Mouse (Mus musculus): Measurements from ENCODE around the gene Hnrnpab. TPM values are rescaled to one million over a fixed set of nuclear protein-coding genes. Genes with fewer than 3 reads are reported as not detected.

Hnrnpab gene
- polyA plus RNA-seq, 1 experiment from 2014 or later, result 777 TPM

DNA sequence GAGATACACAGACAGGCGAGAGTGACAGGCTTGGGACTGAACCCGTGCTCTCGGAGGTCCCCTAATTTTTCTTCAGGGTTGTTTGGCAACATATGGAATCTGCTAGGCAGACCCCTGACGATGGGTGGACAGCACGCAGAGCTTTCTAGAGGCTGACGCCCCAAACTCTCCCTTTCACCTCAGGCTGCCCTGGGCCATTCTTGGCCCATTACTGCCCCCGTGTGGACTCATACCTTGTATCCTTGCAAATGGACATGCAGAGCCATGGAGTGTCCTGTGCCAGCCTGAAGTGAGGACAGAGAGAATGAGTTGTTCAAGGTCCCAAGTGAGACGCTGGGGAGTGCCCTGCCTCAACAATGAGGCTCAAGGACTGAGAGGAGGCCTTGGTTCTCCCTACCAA is 23.9 kb downstream of the Hnrnpab start:
- 24% methylated on average over 8 of the region's 8 CpGs for WGBS
- H3K9me3 ChIP-seq (ENCODE audit: control insufficient read depth, low read length), result no peaks in the 10 kb centered on the region
- DNase-seq (ENCODE audit: low spot score) (peak; percentile 85), ATAC-seq (ENCODE audit: low FRiP score) (no peak)
- no peak overlapping the region for H3K4me2 ChIP-seq (replicated peaks; ENCODE audit: low read depth, low read length)
- H3K4me3 ChIP-seq (ENCODE audit: low read depth, low read length), result no peak overlapping the region
- no peak overlapping the region for H3K27ac ChIP-seq (ENCODE audit: low read depth, low read length)
- no peak overlapping the region for H3K9ac ChIP-seq (ENCODE audit: low read depth, low read length)
- no peaks in the 10 kb centered on the region for H3K27me3 ChIP-seq (ENCODE audit: control insufficient read depth, insufficient read depth, low read length)
- peaks cover 9% of the 10 kb centered on the region for H3K36me3 ChIP-seq (ENCODE audit: control insufficient read depth, insufficient read depth, low read length)
- H3K4me1 ChIP-seq (replicated peaks; ENCODE audit: control insufficient read depth, insufficient read depth, low read length), result peaks cover 3% of the 10 kb centered on the region

GRCm38 (mm10) chr11:51579024-51579423 is 27.6 kb downstream of the Hnrnpab start:
- Histone ChIP-seq H3K27ac (ENCODE audit: low read depth, low read length) (no peak overlapping the region), H3K27me3 (ENCODE audit: control insufficient read depth, insufficient read depth, low read length) (no peaks in the 10 kb centered on the region), H3K9me3 (ENCODE audit: control insufficient read depth, low read length) (no peaks in the 10 kb centered on the region), H3K4me1 (replicated peaks; ENCODE audit: control insufficient read depth, insufficient read depth, low read length) (peaks cover 2% of the 10 kb centered on the region; the same call in 1 of the 2 replicates), H3K4me2 (replicated peaks; ENCODE audit: low read depth, low read length) (no peak overlapping the region), H3K36me3 (ENCODE audit: control insufficient read depth, insufficient read depth, low read length) (no peaks in the 10 kb centered on the region), H3K4me3 (ENCODE audit: low read depth, low read length) (no peak overlapping the region), H3K9ac (ENCODE audit: low read depth, low read length) (no peak overlapping the region)
- 69% methylated on average over 4 of the region's 4 CpGs for WGBS
- no peak for ATAC-seq (ENCODE audit: low FRiP score)
- no peak for DNase-seq (ENCODE audit: low spot score)

DNA sequence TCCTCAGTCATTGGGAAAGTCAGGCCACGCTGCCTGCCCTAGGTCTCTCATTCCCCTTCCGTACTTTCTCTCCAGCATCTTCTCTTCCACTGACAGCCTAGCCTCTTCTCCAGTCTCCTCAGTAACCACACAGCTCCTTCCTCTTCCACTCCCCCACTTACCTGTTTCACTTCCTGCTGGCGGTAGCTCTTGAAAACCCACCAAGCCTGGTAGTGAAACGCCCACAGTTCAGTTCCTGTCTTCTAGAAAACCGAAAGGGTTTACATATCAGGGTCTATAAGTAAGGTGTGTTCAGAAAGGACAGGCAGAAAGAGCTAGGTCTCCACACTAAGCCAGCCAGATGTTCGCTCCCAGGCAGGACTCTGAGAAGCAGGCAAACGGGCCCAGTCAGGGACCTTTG is 29.1 kb downstream of the Hnrnpab start:
- Histone ChIP-seq H3K4me2 (replicated peaks; ENCODE audit: low read depth, low read length) (no peak overlapping the region), H3K27me3 (ENCODE audit: control insufficient read depth, insufficient read depth, low read length) (no peaks in the 10 kb centered on the region), H3K4me3 (ENCODE audit: low read depth, low read length) (no peak overlapping the region), H3K9me3 (ENCODE audit: control insufficient read depth, low read length) (no peaks in the 10 kb centered on the region), H3K36me3 (ENCODE audit: control insufficient read depth, insufficient read depth, low read length) (no peaks in the 10 kb centered on the region), H3K9ac (ENCODE audit: low read depth, low read length) (no peak overlapping the region), H3K27ac (ENCODE audit: low read depth, low read length) (no peak overlapping the region), H3K4me1 (replicated peaks; ENCODE audit: control insufficient read depth, insufficient read depth, low read length) (no peaks in the 10 kb centered on the region)
- DNase-seq (ENCODE audit: low spot score) (no peak), ATAC-seq (ENCODE audit: low FRiP score) (no peak)
- 84% methylated on average over 7 of the region's 7 CpGs for WGBS

DNA sequence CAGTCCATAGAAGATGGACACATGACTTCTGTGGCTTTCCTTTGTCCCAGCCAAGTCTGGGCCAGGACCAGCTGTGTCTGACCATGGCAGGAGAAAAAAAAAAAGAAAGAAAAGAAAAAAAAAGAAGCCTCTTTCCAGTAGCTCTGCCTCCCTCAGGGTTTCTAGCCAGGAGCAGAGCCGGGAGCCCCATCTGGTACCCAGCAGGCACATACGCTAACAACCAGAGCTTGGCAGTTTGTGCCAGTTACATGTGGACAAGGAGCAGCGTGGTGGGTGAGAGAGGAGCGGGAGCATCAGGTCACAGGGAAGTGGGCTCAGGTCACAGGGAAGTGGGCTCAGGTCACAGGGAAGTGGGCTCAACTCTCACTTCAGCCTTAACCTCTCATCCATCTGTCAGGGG is 30.2 kb downstream of the Hnrnpab start:
- no peaks in the 10 kb centered on the region for H3K4me1 ChIP-seq (replicated peaks; ENCODE audit: control insufficient read depth, insufficient read depth, low read length)
- H3K4me2 ChIP-seq (replicated peaks; ENCODE audit: low read depth, low read length), result no peak overlapping the region
- no peaks in the 10 kb centered on the region for H3K9me3 ChIP-seq (ENCODE audit: control insufficient read depth, low read length)
- WGBS, result 84% methylated on average over 4 of the region's 4 CpGs
- no peak overlapping the region for H3K27ac ChIP-seq (ENCODE audit: low read depth, low read length)
- DNase-seq (ENCODE audit: low spot score) (no peak), ATAC-seq (ENCODE audit: low FRiP score) (no peak)
- no peak overlapping the region for H3K9ac ChIP-seq (ENCODE audit: low read depth, low read length)
- no peaks in the 10 kb centered on the region for H3K27me3 ChIP-seq (ENCODE audit: control insufficient read depth, insufficient read depth, low read length)
- no peaks in the 10 kb centered on the region for H3K36me3 ChIP-seq (ENCODE audit: control insufficient read depth, insufficient read depth, low read length)
- no peak overlapping the region for H3K4me3 ChIP-seq (ENCODE audit: low read depth, low read length)

- 88% methylated on average over 4 of the region's 4 CpGs for WGBS
- Histone ChIP-seq H3K4me3 (ENCODE audit: low read depth, low read length) (no peak overlapping the region), H3K36me3 (ENCODE audit: control insufficient read depth, insufficient read depth, low read length) (no peaks in the 10 kb centered on the region), H3K27ac (ENCODE audit: low read depth, low read length) (no peak overlapping the region), H3K27me3 (ENCODE audit: control insufficient read depth, insufficient read depth, low read length) (no peaks in the 10 kb centered on the region), H3K4me2 (replicated peaks; ENCODE audit: low read depth, low read length) (no peak overlapping the region), H3K9ac (ENCODE audit: low read depth, low read length) (no peak overlapping the region), H3K9me3 (ENCODE audit: control insufficient read depth, low read length) (no peaks in the 10 kb centered on the region), H3K4me1 (replicated peaks; ENCODE audit: control insufficient read depth, insufficient read depth, low read length) (no peaks in the 10 kb centered on the region)
- ATAC-seq (ENCODE audit: low FRiP score) (no peak), DNase-seq (ENCODE audit: low spot score) (no peak)
Observed at GRCm38 (mm10) chr11:51568801-51569200, 37.8 kb downstream of the Hnrnpab start.

- Histone ChIP-seq H3K9me3 (ENCODE audit: control insufficient read depth, low read length) (no peaks in the 10 kb centered on the region), H3K4me2 (replicated peaks; ENCODE audit: low read depth, low read length) (no peak overlapping the region), H3K27me3 (ENCODE audit: control insufficient read depth, insufficient read depth, low read length) (no peaks in the 10 kb centered on the region), H3K27ac (ENCODE audit: low read depth, low read length) (no peak overlapping the region), H3K4me1 (replicated peaks; ENCODE audit: control insufficient read depth, insufficient read depth, low read length) (no peaks in the 10 kb centered on the region), H3K9ac (ENCODE audit: low read depth, low read length) (no peak overlapping the region), H3K36me3 (ENCODE audit: control insufficient read depth, insufficient read depth, low read length) (no peaks in the 10 kb centered on the region), H3K4me3 (ENCODE audit: low read depth, low read length) (no peak overlapping the region)
- ATAC-seq (ENCODE audit: low FRiP score), result no peak
- no peak for DNase-seq (ENCODE audit: low spot score)
- 86% methylated on average over 6 of the region's 6 CpGs for WGBS
Observed at GRCm38 (mm10) chr11:51565951-51566350, 40.7 kb downstream of the Hnrnpab start.

- Histone ChIP-seq H3K36me3 (ENCODE audit: control insufficient read depth, insufficient read depth, low read length) (no peaks in the 10 kb centered on the region), H3K9ac (ENCODE audit: low read depth, low read length) (no peak overlapping the region), H3K9me3 (ENCODE audit: control insufficient read depth, low read length) (no peaks in the 10 kb centered on the region), H3K4me3 (ENCODE audit: low read depth, low read length) (no peak overlapping the region), H3K27me3 (ENCODE audit: control insufficient read depth, insufficient read depth, low read length) (no peaks in the 10 kb centered on the region), H3K27ac (ENCODE audit: low read depth, low read length) (no peak overlapping the region), H3K4me2 (replicated peaks; ENCODE audit: low read depth, low read length) (no peak overlapping the region), H3K4me1 (replicated peaks; ENCODE audit: control insufficient read depth, insufficient read depth, low read length) (no peaks in the 10 kb centered on the region)
- WGBS, result 31% methylated on average over 3 of the region's 3 CpGs
- DNase-seq (ENCODE audit: low spot score) (no peak), ATAC-seq (ENCODE audit: low FRiP score) (no peak)
Observed at GRCm38 (mm10) chr11:51565062-51565461, 41.6 kb downstream of the Hnrnpab start.

GRCm38 (mm10) chr11:51563276-51563675 is 43.4 kb downstream of the Hnrnpab start:
- Histone ChIP-seq H3K9me3 (ENCODE audit: control insufficient read depth, low read length) (no peaks in the 10 kb centered on the region), H3K4me2 (replicated peaks; ENCODE audit: low read depth, low read length) (no peak overlapping the region), H3K36me3 (ENCODE audit: control insufficient read depth, insufficient read depth, low read length) (no peaks in the 10 kb centered on the region), H3K4me3 (ENCODE audit: low read depth, low read length) (no peak overlapping the region), H3K27ac (ENCODE audit: low read depth, low read length) (no peak overlapping the region), H3K9ac (ENCODE audit: low read depth, low read length) (no peak overlapping the region), H3K4me1 (replicated peaks; ENCODE audit: control insufficient read depth, insufficient read depth, low read length) (no peaks in the 10 kb centered on the region), H3K27me3 (ENCODE audit: control insufficient read depth, insufficient read depth, low read length) (no peaks in the 10 kb centered on the region)
- DNase-seq (ENCODE audit: low spot score) (no peak), ATAC-seq (ENCODE audit: low FRiP score) (no peak)
- 81% methylated on average over 1 of the region's 1 CpGs for WGBS

DNA sequence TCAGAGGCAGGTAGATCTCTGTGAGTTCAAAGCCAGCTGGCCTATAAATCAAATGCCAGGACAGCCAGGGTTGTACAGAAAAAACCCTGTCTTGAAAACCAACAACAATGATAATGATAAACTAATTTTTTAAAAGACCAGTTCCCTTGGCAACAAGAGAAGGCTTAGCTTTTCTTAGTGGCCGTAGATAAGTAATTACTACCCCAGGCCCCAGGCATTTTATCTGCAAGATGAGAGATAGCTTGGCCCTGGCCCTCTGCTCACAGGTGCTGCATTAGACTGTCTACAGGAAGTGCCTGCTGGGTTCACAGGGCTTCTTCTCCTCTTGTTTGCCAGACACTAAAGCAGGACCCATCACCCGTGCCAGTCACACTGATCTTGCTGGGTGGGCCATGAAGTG is 51.6 kb downstream of the Hnrnpab start:
- H3K9ac ChIP-seq (ENCODE audit: low read depth, low read length), result no peak overlapping the region
- WGBS, result 65% methylated on average over 2 of the region's 2 CpGs
- H3K4me1 ChIP-seq (replicated peaks; ENCODE audit: control insufficient read depth, insufficient read depth, low read length), result no peaks in the 10 kb centered on the region; the same call in 1 of the 2 replicates
- H3K4me3 ChIP-seq (ENCODE audit: low read depth, low read length), result no peak overlapping the region
- DNase-seq (ENCODE audit: low spot score) (no peak), ATAC-seq (ENCODE audit: low FRiP score) (no peak)
- no peaks in the 10 kb centered on the region for H3K36me3 ChIP-seq (ENCODE audit: control insufficient read depth, insufficient read depth, low read length)
- H3K27me3 ChIP-seq (ENCODE audit: control insufficient read depth, insufficient read depth, low read length), result no peaks in the 10 kb centered on the region
- H3K4me2 ChIP-seq (replicated peaks; ENCODE audit: low read depth, low read length), result no peak overlapping the region
- H3K9me3 ChIP-seq (ENCODE audit: control insufficient read depth, low read length), result no peaks in the 10 kb centered on the region
- no peak overlapping the region for H3K27ac ChIP-seq (ENCODE audit: low read depth, low read length)

All from hindbrain, embryonic 11.5 days (tissue).